In genomic region chr16:92821938-92822629, GRCm38 (mm10) we compare ENCODE assay signal across 8 mouse cellular contexts. TPM values are rescaled to one million over a fixed set of nuclear protein-coding genes. Genes with fewer than 3 reads are reported as not detected.
DNase-seq lines count a peak whose midpoint lies in the region; ATAC-seq and TF ChIP-seq lines count a peak whose summit lies in the region.

No protein-coding gene starts in this region.

- peak overlapping the region; percentile 85 for H3K4me2 ChIP-seq in myocyte (ENCODE audit: low read depth)

- DNase-seq in CD4-positive, CD25-positive, alpha-beta regulatory T cell, adult 2 months (ENCODE audit: low read depth, low spot score) = peak; percentile 77
- DNase-seq in CD4-positive helper T cell, adult 2 months (ENCODE audit: low read depth, low spot score) = peak; percentile 90
- DNase-seq in urinary bladder, adult 18-20 months (ENCODE audit: low spot score in 2 of 2) = no peak
- no peak for DNase-seq in cerebellum, adult 9-11 months
- DNase-seq in left cerebral cortex, postnatal 14 days (ENCODE audit: low spot score in 2 of 2) = no peak

- ATAC-seq in CD4-positive, CD25-positive, alpha-beta regulatory T cell, adult 4 months = no peak
- ATAC-seq in granulocyte monocyte progenitor cell, adult 5-6 weeks (replicated peaks; ENCODE audit: poor library complexity, severe bottlenecking) = peak; percentile 40

- peaks cover 86% of the 10 kb centered on the region for H3K79me2 ChIP-seq in myocyte (ENCODE audit: control insufficient read depth, insufficient read depth)

- intact Hi-C loops in left cerebral cortex, postnatal 14 days (cut with DNase I) = no loop called here

- no peaks in the 10 kb centered on the region for H3K27me3 ChIP-seq in myocyte (ENCODE audit: control insufficient read depth, insufficient read depth, insufficient read length)

- no peak for TF ChIP-seq POLR2A in myocyte (IDR thresholded peaks at IDR 0.05; ENCODE audit: insufficient read length, low read depth)

- H3K4me3 ChIP-seq in myocyte = peak overlapping the region; percentile 94

- peaks cover 30% of the 10 kb centered on the region for H3K36me3 ChIP-seq in myocyte (ENCODE audit: control insufficient read depth, insufficient read depth)

- no peak overlapping the region for H3ac ChIP-seq in myocyte (ENCODE audit: control insufficient read depth, insufficient read length)

TF ChIP-seq in myocyte, 11 proteins besides CTCF, POLR2A, EP300 and RAD21:
- TF ChIP-seq TCF3 (IDR thresholded peaks at IDR 0.05; ENCODE audit: insufficient read length, low read depth) (no peak), USF1 (IDR thresholded peaks at IDR 0.05; ENCODE audit: low read depth) (no peak), POLR2AphosphoS2 (IDR thresholded peaks at IDR 0.05; ENCODE audit: insufficient read length, low read depth) (no peak), TCF12 (IDR thresholded peaks at IDR 0.05; ENCODE audit: insufficient read depth, poor library complexity, severe bottlenecking) (no peak), MYOD1 (IDR thresholded peaks at IDR 0.05; ENCODE audit: control insufficient read depth in 1 of 3, insufficient read length in 2 of 3, low read depth in 2 of 3) (no peak), MAX (IDR thresholded peaks at IDR 0.05; ENCODE audit: low read depth) (no peak)

RNA-seq across cellular contexts. Expression of gene Runx1, which starts 3.9 kb away (rescaled TPM):
- polyA plus RNA-seq in CD4-positive, CD25-positive, alpha-beta regulatory T cell, adult 4 months (2017; shearing (Covaris generic)) = 10 to 100 TPM; 40.2 to 41.6 TPM
- 137 and 200 TPM in 2 replicates for total RNA-seq in granulocyte monocyte progenitor cell, adult 5-6 weeks (2014; fragmentation: Nextera tagmentation)
- 38.6 and 66.4 TPM in 2 replicates for total RNA-seq in granulocyte monocyte progenitor cell, adult 5-6 weeks (2017)
- 38.8 TPM for polyA plus RNA-seq in myocyte (2012; fragmentation: generic; extraction: Trizol)
- 1 to 10 TPM; 1.4 to 1.8 TPM for total RNA-seq in left cerebral cortex, postnatal 14 days (2021)

Comparison
In these comparisons a context has a peak if more than half of its experiments do, and no peak if none do; other contexts are left out.
1. DNase-seq: peak in CD4-positive, CD25-positive, alpha-beta regulatory T cell, adult 2 months (single experiment) and CD4-positive helper T cell, adult 2 months (single experiment); none in urinary bladder, adult 18-20 months (0 of 2), cerebellum, adult 9-11 months (single experiment) and left cerebral cortex, postnatal 14 days (0 of 2).
2. RNA of gene Runx1, which starts 3.9 kb away (total RNA-seq): 38.6 to 200 TPM in granulocyte monocyte progenitor cell, adult 5-6 weeks; 1.4 to 1.8 TPM in left cerebral cortex, postnatal 14 days; every median in the first group is over 10 times any median in the second.